Mouse (Mus musculus) kidney, embryonic 15.5 days (tissue): ENCODE measurements around the gene Ly6g6d. TPM values are rescaled to one million over a fixed set of nuclear protein-coding genes. Genes with fewer than 3 reads are reported as not detected.
"Not testable (repeated sequence)": the region's sequence is repeated elsewhere in the genome, so short reads cannot be mapped to it uniquely, and the experiment has no call there.

Source experiments
- ATAC-seq: fragments of 200-750 bp; cut with Nextera tagmentation; replicated peaks from 2 replicates; pipeline ENCODE4 v1.8.0; 2017; ENCODE audit warnings: moderate TSS enrichment; ENCODE audit not compliant: low FRiP score
- H3K27ac ChIP-seq: fragments of 300-500 bp; sonication (generic); 2 replicates; pipeline ENCODE4 v1.5.1; 2015; ENCODE audit warnings: mild to moderate bottlenecking, inconsistent platforms
- H3K27me3 ChIP-seq: fragments of 300-500 bp; sonication (generic); 2 replicates; pipeline ENCODE4 v1.6.1; 2015; ENCODE audit warnings: inconsistent platforms
- H3K36me3 ChIP-seq: fragments of 300-500 bp; sonication (generic); 2 replicates; pipeline ENCODE4 v1.6.1; 2015; ENCODE audit warnings: inconsistent platforms
- H3K4me1 ChIP-seq: fragments of 300-500 bp; sonication (generic); 2 replicates; pipeline ENCODE4 v1.6.1; 2015; ENCODE audit warnings: inconsistent platforms
- H3K4me2 ChIP-seq: fragments of 300-500 bp; sonication (generic); 2 replicates; pipeline ENCODE4 v1.6.1; 2015; ENCODE audit warnings: moderate library complexity, mild to moderate bottlenecking, inconsistent platforms
- H3K4me3 ChIP-seq: fragments of 300-500 bp; sonication (generic); replicated peaks from 2 replicates; pipeline ENCODE4 v1.5.1; 2015; ENCODE audit warnings: mild to moderate bottlenecking, inconsistent platforms
- H3K9ac ChIP-seq: fragments of 300-500 bp; sonication (generic); 2 replicates; pipeline ENCODE4 v1.6.1; 2015; ENCODE audit warnings: mild to moderate bottlenecking, inconsistent platforms
- H3K9me3 ChIP-seq: fragments of 300-500 bp; sonication (generic); replicated peaks from 2 replicates; pipeline ENCODE4 v1.6.1; 2016; ENCODE audit warnings: inconsistent platforms
- WGBS: fragments of 180-500 bp; shearing (Covaris S2); methylation state at CpG from one replicate; pipeline ENCODE4 v1.1.7; 2015; ENCODE audit warnings: mixed read lengths; 5-methylcytosine and 5-hydroxymethylcytosine counted together
- polyA plus RNA-seq: library from polyadenylated mRNA; unstranded; fragments of >200 nt; fragmentation: Nextera tagmentation; extraction: Ambion mirVana; gene quantifications from 2 replicates; pipeline ENCODE4 v1.2.1, GENCODE M21; 2015

Ly6g6d gene
- 5.0 and 6.0 TPM in 2 replicates for polyA plus RNA-seq

DNA sequence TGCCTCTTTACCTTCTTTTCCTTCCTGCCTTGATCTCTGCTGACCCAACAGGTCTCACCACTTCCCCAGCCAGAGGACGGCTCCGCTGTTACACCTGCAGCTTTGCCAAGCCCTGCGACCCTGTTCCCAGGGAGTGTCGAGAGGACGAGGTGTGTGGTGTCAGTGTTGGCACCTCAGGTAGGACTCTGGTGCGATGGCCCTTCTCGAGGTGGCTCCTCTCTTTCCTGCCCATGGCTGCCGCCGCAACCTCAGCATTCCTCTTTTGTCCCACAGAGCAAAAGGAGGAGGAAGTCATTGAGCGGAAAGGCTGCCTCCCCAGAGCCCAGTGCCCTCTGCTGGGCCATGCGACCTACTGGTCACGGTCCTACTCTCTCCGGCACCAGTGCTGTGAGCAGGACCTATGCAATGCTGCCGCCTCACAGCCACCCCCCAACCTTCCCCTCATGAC lies at the start of gene Ly6g6d:
TSS of gene Ly6g6d (minus strand) at position 280 of the 448 bp plus-strand sequence.
- Histone ChIP-seq H3K27me3 (no peaks in the 10 kb centered on the region), H3K4me3 (peak within 1 kb of the TSS; percentile 41), H3K9me3 (no peaks in the 10 kb centered on the region), H3K9ac (peak within 1 kb of the TSS; percentile 51), H3K4me2 (peak within 1 kb of the TSS; percentile 66), H3K4me1 (peaks cover 29% of the 10 kb centered on the region), H3K27ac (peak within 1 kb of the TSS; percentile 79), H3K36me3 (no peaks in the 10 kb centered on the region)
- peak; percentile 72 for ATAC-seq
- 3% methylated on average over 14 of the region's 14 CpGs for WGBS

DNA sequence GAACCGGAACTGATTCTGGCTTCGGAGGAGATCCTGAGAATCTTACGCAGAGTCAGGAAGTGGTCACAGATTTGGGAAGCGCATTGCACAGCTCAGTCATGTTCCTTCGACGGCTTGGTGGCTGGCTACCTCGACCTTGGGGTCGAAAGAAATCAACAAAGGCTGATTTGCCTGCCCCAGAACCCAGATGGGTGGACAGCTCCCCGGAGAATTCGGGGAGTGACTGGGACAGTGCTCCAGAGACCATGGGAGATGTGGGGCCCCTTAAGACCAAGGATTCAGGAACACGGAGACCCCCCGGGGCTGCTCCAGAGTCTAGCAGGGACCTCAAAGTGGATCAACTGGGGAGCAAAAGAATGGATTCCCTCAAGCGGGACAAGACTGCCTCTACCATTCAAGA lies 49.2 kb upstream of the Ly6g6d start:
- H3K9me3 ChIP-seq = no peaks in the 10 kb centered on the region
- WGBS = 63% methylated on average over 13 of the region's 13 CpGs
- peak overlapping the region; percentile 80 for H3K4me2 ChIP-seq
- H3K4me1 ChIP-seq = peaks cover 54% of the 10 kb centered on the region
- H3K9ac ChIP-seq = peak overlapping the region; percentile 77; the same call in 1 of the 2 replicates
- H3K36me3 ChIP-seq = peaks cover 45% of the 10 kb centered on the region
- peak overlapping the region; percentile 75 for H3K4me3 ChIP-seq
- ATAC-seq = no peak
- H3K27ac ChIP-seq = peak overlapping the region; percentile 93
- H3K27me3 ChIP-seq = no peaks in the 10 kb centered on the region

DNA sequence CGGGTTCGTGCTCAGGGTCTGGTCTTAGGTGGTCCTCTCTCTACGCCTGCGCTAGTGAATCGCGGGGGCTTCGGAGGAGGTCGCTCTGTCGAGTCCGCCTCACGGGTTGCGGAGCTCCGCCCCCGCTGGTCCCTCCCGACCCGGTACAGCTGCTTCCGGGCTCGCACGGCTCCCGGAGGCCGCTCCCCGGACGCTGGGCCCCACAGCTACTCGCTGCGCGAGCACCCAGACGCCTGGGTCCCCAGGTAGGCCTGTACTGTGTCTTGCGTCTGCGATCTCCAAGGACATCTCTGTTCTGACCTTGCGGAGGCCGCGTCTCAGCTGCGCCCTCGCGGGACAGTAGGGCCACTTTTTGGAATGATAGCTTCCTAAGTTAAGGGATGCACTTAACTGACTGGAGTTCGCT lies 48.3 kb upstream of the Ly6g6d start, which contains the start of gene D17H6S53E:
TSS of gene D17H6S53E (plus strand) at position 168 of the 406 bp plus-strand sequence.
- Histone ChIP-seq H3K36me3 (peaks cover 45% of the 10 kb centered on the region), H3K27ac (peak within 1 kb of the TSS; percentile 93), H3K27me3 (no peaks in the 10 kb centered on the region), H3K4me1 (peaks cover 48% of the 10 kb centered on the region), H3K4me2 (peak within 1 kb of the TSS; percentile 80), H3K9ac (peak within 1 kb of the TSS; percentile 77), H3K9me3 (no peaks in the 10 kb centered on the region), H3K4me3 (peak within 1 kb of the TSS; percentile 75)
- peak; percentile 30 for ATAC-seq
- WGBS = under 1% methylated on average over 36 of the region's 36 CpGs

DNA sequence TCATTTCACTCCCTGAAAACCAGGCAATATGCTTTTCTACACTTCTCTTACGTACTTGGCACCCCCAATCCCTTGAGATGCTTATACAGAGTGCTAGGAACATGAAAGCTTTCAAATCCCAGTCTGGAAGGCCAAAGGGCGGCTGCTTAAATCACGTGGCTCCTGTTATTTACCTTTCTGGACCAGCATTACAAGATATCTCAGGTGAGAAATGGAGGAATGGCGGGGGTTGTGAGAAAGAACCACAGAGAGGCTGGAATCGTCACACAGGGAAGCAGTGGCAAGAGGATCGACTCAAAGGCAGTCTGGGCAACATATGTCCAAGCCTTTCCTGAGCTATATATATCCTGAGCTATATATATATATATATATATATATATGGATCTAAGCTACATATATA lies 47.7 kb upstream of the Ly6g6d start:
- H3K4me1 ChIP-seq = peaks cover 48% of the 10 kb centered on the region
- H3K27me3 ChIP-seq = no peaks in the 10 kb centered on the region
- peak overlapping the region; percentile 77 for H3K9ac ChIP-seq
- peak overlapping the region; percentile 93 for H3K27ac ChIP-seq
- no peak for ATAC-seq
- peaks cover 45% of the 10 kb centered on the region for H3K36me3 ChIP-seq
- peak overlapping the region; percentile 75 for H3K4me3 ChIP-seq
- H3K4me2 ChIP-seq = peak overlapping the region; percentile 80
- 32% methylated on average over 6 of the region's 6 CpGs for whole genome bisulfite sequencing
- H3K9me3 ChIP-seq = no peaks in the 10 kb centered on the region

DNA sequence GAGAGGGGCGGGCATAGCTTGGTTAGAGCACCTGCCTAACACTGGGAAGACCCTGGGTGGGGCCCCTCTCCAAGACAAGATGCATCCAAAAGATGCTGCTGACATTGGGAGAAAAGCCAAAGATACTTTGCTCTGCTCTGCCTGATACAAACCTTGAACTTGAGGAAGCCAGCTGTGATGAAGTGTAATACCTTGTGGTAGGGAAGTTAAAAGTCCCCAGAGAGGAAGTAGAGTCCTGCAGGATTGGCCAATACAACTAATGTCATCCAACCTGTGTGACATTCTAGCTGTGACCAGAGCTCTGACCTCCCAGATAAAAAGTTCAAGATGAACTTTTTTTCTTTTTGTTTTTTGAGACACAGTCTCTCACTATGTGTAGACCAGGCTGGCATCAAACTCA lies 47.2 kb upstream of the Ly6g6d start:
- WGBS = 100% methylated on average over 1 of the region's 1 CpGs
- H3K36me3 ChIP-seq = peaks cover 40% of the 10 kb centered on the region
- peak overlapping the region; percentile 80; the same call in 1 of the 2 replicates for H3K4me2 ChIP-seq
- ATAC-seq = no peak
- H3K4me3 ChIP-seq = 0 out of 2 replicates have a peak overlapping the region, but pooled peaks have one; percentile 75
- H3K27me3 ChIP-seq = no peaks in the 10 kb centered on the region
- 0 out of 2 replicates have a peak overlapping the region, but pooled peaks have one; percentile 93 for H3K27ac ChIP-seq
- peaks cover 53% of the 10 kb centered on the region for H3K4me1 ChIP-seq
- no peak overlapping the region for H3K9ac ChIP-seq
- no peaks in the 10 kb centered on the region for H3K9me3 ChIP-seq

DNA sequence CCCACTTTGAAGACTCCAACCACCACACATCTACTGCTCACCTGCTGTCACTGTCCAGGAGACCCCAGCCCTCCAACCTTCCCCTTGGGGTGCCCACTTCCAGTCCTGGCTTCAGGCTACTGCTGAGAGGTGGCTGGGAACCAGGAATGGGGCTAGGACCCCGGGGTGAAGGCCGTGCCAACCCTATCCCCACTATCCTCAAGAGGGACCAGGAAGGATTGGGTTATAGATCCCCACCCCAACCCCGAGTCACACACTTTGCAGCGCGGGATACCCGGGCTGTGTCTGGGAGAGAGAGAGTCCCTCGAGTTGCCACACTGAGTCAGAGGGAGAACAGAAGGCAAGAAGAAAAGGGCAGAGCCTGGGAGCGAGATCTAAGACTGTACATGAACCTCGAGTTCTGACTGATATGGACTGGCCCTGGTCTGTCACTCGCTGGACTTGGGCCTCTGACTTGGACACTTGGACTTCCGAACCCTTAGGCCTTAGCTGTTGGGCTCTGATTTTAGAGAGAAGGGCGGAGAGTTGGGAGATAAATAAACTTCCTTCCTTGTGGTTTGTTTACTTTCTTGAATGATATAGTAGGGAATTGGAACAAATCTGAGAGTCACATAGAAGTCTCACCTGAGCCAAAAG lies 46.5 kb upstream of the Ly6g6d start:
- H3K4me3 ChIP-seq, H3K4me2 ChIP-seq, H3K9me3 ChIP-seq, H3K9ac ChIP-seq, H3K27me3 ChIP-seq, ATAC-seq, H3K27ac ChIP-seq: not testable (repeated sequence)
- 92% methylated on average over 12 of the region's 12 CpGs for WGBS
- Histone ChIP-seq H3K4me1 (peaks cover 60% of the 10 kb centered on the region), H3K36me3 (peaks cover 39% of the 10 kb centered on the region)

DNA sequence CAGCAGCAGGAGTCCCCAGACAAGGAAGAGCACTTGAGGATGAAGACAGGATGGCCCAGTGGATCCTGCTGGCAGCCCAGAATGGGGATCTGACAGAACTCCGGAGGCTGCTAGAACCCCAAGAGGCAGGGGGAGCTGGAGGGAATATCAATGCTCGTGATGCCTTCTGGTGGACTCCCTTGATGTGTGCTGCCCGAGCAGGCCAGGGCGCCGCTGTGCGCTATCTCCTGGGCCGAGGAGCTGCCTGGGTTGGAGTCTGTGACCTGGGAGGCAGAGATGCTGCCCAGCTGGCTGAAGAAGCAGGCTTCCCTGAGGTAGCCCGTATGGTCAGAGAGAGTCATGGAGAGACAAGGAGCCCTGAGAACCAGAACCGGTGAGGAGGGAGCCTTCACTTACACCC lies 45.4 kb upstream of the Ly6g6d start:
- not testable (repeated sequence) for H3K27me3 ChIP-seq, H3K9me3 ChIP-seq, H3K27ac ChIP-seq, H3K9ac ChIP-seq, H3K4me2 ChIP-seq, H3K4me3 ChIP-seq, ATAC-seq
- 88% methylated on average over 9 of the region's 9 CpGs for WGBS
- peaks cover 44% of the 10 kb centered on the region for H3K36me3 ChIP-seq
- H3K4me1 ChIP-seq = peaks cover 52% of the 10 kb centered on the region

DNA sequence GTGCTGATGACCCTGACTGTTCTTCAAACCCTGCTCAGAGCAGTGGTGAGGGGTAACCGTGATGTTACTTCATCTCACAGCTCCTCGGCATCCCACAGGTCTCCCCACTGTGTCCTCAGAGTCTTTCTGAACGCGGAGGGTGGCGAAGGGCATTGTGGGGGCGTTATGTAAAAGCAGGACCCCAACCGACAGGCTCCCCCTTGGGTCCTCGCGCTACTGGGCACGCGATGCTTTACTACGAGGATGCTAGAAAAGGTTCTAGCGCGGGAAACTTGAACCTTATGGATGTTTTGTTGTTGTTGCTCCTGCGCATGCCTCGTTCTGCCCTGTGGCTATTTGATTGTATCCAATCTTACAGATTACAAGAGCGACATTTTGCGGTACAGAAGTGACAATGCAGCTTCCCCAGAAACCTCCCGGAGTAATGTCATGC lies 44.0 kb upstream of the Ly6g6d start, which contains the start of gene Csnk2b:
TSS of gene Csnk2b (minus strand) at position 183 of the 433 bp plus-strand sequence.
- H3K36me3 ChIP-seq = peaks cover 51% of the 10 kb centered on the region
- H3K27me3 ChIP-seq = no peaks in the 10 kb centered on the region
- no peak; the same call in 1 of the 2 replicates for ATAC-seq
- peaks cover 41% of the 10 kb centered on the region for H3K4me1 ChIP-seq
- peak within 1 kb of the TSS; percentile 98 for H3K9ac ChIP-seq
- H3K4me3 ChIP-seq = peak within 1 kb of the TSS; percentile 97
- 0% methylated on average over 19 of the region's 19 CpGs for WGBS
- H3K27ac ChIP-seq = peak within 1 kb of the TSS; percentile 94
- H3K4me2 ChIP-seq = peak within 1 kb of the TSS; percentile 96
- H3K9me3 ChIP-seq = no peaks in the 10 kb centered on the region

DNA sequence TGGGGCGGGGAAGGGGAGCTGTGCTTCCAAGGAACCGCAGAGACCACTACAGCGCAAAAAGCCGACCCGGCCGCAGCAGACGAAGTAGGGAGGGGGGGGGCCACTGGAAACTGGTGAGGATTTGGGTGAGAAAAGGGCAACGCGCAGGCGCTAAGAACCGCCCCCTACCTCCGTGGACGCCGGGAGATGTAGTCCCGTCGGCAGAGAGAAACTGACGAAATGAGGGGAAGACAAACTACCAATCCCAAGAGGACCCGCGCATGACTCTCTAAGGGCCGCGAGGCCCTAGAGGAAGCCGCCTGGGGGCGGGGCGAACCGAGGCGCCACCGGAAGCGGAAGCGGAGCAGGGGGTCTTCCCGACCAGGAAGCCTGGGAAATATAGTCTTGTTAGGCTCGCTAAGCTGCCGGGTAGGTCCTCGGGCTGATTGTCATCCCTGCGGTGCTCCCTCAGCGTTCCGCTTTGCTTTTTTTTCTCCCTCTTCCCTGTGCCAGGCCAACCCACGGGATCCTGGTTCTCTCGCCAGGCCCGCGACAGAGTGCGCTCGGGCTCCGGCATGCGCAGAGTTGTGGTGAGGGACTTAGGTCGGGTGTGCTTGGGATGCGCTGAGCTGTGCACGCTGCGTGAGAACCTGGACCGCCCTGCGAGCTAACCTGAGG lies 43.4 kb upstream of the Ly6g6d start, which contains the start of gene Gpank1:
TSS of gene Gpank1 (plus strand) at position 313 of the 657 bp plus-strand sequence.
- peaks cover 56% of the 10 kb centered on the region for H3K36me3 ChIP-seq
- H3K4me1 ChIP-seq = peaks cover 35% of the 10 kb centered on the region
- WGBS = under 1% methylated on average over 50 of the region's 50 CpGs
- peak within 1 kb of the TSS; percentile 94 for H3K27ac ChIP-seq
- peak; percentile 94 for ATAC-seq
- no peaks in the 10 kb centered on the region for H3K9me3 ChIP-seq
- peak within 1 kb of the TSS; percentile 98 for H3K9ac ChIP-seq
- H3K27me3 ChIP-seq = no peaks in the 10 kb centered on the region
- H3K4me3 ChIP-seq = peak within 1 kb of the TSS; percentile 97
- H3K4me2 ChIP-seq = peak within 1 kb of the TSS; percentile 96

DNA sequence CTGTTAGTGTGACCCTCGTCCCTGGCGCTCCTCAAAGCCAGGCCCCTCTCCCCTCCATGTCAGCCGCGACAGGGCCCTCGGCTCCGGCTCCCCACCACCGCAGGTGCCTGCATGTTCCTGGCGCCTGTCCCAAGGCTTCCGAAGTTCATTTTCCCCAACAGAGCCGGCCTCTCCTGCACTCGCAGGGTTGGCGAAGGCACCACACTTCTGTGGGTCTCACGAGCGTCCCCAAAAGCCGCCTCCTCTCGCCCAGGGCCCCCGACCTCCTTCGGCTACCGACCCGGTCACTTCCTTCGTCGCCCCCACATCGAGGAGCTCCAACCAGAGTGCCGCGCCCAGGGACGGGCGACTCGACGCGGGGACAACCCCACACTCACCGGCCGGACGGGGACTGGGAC lies 42.9 kb upstream of the Ly6g6d start:
- peak overlapping the region; percentile 98 for H3K9ac ChIP-seq
- peaks cover 61% of the 10 kb centered on the region for H3K36me3 ChIP-seq
- H3K4me2 ChIP-seq = peak overlapping the region; percentile 96
- ATAC-seq = peak; percentile 27
- H3K27ac ChIP-seq = peak overlapping the region; percentile 85
- H3K4me3 ChIP-seq = peak overlapping the region; percentile 97
- H3K27me3 ChIP-seq = no peaks in the 10 kb centered on the region
- no peaks in the 10 kb centered on the region for H3K9me3 ChIP-seq
- under 1% methylated on average over 33 of the region's 33 CpGs for WGBS
- H3K4me1 ChIP-seq = peaks cover 30% of the 10 kb centered on the region

DNA sequence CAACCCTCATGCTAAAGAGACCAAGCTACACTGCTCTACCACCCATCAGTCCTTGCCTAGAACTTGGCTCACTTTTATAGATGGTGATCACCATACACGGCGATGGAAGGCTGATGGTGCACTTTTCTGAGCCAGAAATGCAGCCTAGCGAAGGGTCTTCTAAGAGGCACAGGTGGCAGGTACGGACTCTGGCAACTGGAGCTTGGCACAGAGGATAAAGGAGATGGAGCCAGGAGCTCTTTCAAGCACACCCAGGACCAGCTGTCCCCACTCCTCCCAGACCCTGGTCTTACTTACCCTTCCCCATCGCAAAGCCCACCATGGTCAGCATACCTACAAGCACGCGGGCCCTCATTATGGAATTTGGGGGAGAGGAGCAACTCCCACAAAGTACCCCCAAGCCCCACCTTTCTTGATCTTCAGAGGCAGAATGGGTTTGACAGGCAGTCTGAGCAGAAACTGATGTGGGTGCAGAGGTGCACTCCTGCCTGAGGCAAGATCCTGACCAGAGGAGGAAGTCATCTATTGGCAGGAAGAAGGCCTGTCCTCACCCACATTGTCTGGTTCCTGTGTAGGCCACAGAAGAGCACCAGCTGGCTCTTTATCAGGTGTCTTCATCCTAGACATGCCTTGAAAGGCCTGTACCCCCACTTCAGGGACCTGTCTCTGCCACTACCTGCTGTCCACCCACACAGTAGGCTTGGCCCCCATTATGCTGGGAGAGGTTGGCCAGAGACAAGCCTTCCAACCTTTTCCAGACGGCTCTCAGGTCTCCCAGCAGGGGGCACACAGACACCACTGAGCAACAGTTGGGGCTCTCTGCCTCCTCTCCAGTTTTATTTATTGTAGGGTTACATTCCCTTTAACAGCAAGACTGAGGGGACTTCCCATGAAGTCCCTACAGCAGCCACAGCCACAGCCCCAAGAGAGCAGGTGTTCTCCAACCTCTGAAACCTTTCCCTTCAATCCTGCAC lies 37.5 kb upstream of the Ly6g6d start, which contains the start of gene Ly6g5b:
TSS of gene Ly6g5b (minus strand) at position 383 of the 974 bp plus-strand sequence.
- peaks cover 57% of the 10 kb centered on the region for H3K36me3 ChIP-seq

More for the DNA sequence above, 37.5 kb upstream of the Ly6g6d start, which contains the start of gene Ly6g5b:
- WGBS = 82% methylated on average over 8 of the region's 8 CpGs
- no peak within 1 kb of the TSS for H3K9ac ChIP-seq
- H3K27ac ChIP-seq = no peak within 1 kb of the TSS
- no peaks in the 10 kb centered on the region for H3K27me3 ChIP-seq
- no peak within 1 kb of the TSS for H3K4me3 ChIP-seq
- H3K4me1 ChIP-seq = peaks cover 9% of the 10 kb centered on the region
- no peak within 1 kb of the TSS for H3K4me2 ChIP-seq
- no peaks in the 10 kb centered on the region for H3K9me3 ChIP-seq
- ATAC-seq = no peak
